Mouse (Mus musculus) heart, postnatal 36 days (tissue): ENCODE measurements at regions not wholly inside any gene's neighbourhood (a gene's known extent, or its start where the extent isn't known, plus 50 kb on each side); places are given as distances from the start of the nearest gene placed in this dataset.
A peak's percentile ranks its signal among the peaks of the same experiment; 100 is the strongest.

ENCODE experiments used
- DNase-seq, 2 experiments: peaks; one replicate each; pipeline ENCODE4 v3.0.0; 2021 to 2022
- intact Hi-C: fragments of 180-260 bp; cut with DNase I; formaldehyde crosslinking; loops from one replicate; pipeline ENCODE4 v1.15.1; 2025

DNA sequence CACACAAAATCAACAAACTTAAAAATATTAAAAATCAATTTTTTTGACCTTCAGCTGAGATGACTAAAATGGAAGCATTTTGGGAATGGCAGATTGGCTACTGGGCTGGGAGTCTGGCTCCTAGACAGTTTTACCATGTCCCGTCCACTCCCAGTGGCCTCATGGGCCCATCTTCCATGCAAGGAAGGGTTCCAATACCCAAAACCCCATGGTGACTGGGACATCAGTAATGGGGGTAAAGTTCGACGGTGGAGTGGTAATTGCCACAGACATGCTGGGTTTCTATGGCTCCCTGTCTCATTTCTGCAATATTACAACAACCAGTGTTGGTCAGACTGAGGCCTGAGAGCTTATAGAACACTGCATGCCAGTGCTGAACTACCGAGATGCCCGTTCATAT, 82.2 kb downstream of the Il20rb start:
- intact Hi-C loops, result no loop called here
- DNase-seq, result no peak

DNA sequence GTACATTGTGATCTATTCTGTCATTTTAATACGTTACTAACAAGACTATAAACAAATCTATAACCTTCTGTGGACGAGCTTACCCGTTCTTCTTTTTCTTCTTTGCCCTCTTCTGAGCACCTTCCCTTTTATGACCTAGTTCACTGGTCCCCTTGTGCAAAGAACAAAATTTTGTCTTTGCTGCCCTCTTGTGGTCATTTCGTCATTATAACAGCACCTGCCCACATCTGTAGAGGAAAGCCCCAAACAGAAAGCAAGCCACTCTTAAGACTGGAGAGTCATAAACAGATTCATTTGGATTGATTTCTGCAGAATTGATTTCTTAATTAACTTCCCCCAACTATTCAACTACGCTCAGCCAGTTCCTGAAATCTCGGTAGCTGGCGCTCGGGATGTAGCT, 86.2 kb downstream of the Il20rb start:
- DNase-seq, result peak; percentile 34 to 48

DNA sequence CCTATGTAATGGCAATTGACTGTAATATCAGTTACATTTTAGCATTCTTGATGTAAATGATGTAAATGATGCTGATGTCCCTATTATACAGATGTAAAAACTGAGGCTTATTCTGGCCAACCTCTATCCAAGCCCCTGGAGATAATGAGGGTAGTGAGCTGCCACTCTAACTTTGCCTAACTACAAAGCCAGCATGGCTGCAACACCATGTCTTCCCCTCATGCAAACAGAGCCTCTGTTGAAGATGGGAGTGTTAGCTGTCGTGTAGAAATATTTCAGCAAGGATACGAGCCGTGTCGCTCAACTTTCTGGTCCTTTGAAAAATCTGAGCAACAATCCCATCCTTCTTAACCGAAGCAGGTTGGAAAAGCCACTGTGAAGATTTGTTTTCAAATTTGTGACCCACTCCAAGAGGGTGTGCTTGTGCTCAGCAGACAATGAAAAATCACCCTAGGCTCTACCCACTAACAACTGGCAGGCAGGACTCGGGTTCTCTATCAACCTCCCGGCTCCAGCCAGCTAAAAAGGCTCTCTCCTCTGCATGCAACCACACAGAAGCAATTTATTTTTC, 90.2 kb downstream of the Il20rb start:
- no peak for DNase-seq
- intact Hi-C loops, result no loop called here

More for the DNA sequence above, 86.2 kb downstream of the Il20rb start:
- intact Hi-C loops, result loop anchor here (1.0 kb wide), 1 partner anchor 553 kb away; no protein-coding TSS in a partner anchor

DNA sequence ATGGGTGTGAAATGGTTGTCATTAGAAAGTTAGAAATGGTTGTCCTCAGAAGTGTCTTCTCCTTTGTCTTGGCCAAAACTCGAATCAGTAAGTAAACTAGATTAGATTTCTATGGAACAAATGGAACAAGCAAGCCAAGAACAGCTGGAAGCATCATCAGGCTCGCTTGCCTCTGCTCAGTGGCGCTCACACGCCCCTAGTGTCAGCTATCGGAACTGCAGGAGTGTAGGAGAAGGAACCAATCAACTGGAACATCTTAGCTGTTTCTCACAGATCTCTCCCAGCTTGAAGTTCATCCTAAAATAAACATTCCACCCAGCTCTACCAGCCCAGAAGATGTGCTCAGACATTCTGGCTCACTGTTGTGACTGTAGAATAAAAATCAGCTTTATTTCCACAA, 90.9 kb downstream of the Il20rb start:
- DNase-seq, result peak; percentile 76 to 88
- intact Hi-C loops, result no loop called here

DNA sequence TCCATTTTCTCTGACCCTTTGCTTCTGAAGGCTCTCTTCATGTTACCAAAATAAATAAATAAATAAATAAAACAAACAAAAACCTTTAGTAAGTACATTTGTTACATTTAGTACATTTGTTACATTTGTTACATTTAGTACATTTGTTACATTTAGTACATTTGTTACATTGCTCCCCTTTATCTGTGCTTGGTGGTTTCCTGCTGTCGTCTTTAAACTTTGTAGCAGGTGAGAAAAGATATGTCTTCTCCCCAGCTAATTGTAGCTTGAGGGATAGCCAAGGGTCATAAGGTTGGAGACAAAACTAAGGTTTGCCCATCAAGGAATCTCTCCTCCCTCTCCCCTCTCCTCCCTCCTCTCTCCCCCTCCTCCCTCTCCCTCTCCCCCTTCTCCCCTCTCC, 92.0 kb downstream of the Il20rb start:
- no peak for DNase-seq
- intact Hi-C loops, result no loop called here

DNA sequence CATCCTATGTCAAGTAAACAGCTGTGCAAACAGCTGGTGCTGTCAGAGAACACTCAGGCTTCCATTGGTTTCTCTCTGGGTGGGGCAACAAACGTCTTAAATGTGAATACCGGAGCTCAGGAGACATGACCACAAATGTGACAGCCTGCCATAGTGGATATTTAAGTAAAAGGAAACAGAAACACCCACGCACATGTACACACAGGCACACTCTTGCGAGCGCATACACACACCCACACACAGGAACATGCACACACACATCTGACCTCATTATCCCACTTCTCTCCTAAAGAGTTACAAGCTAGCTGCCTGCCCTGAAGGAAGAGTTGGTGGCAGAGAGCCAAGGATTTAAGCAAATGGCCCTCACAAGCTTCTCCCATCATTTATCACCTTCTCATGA, 92.4 kb downstream of the Il20rb start:
- intact Hi-C loops, result no loop called here
- DNase-seq, result no peak

DNA sequence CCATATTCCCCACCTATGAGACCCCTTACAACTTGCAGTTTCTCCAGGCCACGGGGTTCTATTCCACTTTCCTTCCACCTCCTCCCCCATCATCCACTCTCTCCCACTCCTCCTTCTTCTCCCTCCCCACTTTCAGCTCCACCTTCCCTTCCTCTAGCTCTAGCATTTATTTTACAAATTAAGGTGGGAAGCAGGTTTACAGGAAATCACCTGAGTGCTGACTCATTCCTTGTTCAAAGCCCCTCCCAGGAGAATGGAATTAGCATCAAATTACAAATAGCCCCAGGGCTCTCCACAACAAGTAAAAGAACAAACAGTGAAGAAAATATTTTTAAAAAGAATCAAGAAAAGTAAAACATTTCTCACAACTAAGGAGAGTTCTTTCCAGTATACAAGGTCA, 94.3 kb downstream of the Il20rb start:
- intact Hi-C loops, result no loop called here

DNA sequence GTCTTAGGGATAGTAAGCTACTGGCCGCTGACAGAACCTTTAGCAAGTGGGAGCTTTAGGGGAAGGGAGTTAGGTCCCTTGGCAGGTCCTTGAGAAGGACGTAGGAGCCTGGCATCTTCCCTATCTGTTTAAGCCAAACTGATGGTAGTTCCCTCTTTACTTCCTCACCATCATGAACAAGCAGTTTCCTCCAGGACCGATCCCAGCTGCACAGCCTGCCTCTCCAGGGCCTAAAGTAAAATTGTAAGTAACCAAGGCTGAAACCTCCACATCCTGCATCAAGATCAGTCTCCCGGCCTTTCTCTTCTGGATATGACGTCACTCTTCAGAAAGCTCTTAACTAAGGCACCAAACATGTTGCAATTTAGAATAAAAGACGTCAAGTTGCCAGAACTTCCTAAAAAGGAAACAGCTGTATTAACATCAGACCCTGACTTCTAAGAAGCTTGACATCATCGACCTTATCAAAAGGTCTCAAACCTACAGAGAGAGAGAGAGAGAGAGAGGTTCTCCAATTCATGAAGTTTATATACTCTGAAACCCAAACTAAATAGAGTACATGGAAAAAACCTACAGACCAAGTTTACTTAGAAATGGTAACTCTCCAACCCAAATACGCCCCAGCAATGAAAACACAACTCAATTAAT, 94.9 kb downstream of the Il20rb start:
- intact Hi-C loops, result no loop called here
- DNase-seq, result no peak

More for the DNA sequence above, 94.3 kb downstream of the Il20rb start:
- DNase-seq, result no peak

DNA sequence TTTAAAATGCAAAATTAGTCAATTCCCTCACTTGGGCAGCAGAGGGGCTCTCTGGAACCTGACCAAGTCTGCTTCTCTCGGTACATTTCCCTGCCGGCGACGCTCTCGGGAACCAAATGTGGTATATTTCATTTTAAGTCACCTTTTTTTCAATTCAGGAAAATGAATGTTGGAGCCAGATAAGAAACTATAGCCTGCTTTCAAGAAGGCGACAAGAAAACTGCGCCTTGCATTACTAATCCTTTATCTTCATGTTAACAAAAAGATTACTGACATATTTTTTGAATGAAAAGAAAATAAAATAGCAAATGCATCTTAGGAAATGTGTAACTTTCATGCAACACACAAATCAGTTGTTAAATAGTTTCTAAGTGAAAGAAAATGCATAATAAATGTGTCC, 98.2 kb downstream of the Il20rb start:
- intact Hi-C loops, result no loop called here
- no peak for DNase-seq

DNA sequence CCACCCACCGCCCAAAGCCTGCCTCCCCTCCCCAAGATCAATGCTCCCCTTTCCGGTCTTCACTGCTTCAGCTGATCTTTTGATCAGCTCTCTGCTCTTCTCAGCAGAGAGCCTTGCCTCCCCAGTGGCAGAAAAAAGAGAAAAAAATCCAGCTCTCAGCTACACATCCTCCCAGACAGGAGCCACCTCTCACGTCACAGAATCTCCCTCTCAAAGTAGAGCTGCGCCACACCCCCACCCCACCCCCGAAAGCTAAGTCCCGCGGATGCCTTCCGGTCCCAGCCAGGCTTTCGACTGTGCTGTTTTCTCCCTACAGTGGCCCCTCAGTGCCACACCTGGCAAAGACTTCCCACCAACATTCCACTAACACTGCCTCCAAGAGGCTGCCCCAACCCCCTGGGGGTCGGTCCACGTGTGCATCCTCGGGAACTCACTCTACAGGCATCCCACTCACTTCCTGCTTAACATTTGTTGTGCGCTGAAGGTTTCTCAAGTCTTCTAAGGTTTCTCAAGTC, 99.4 kb downstream of the Il20rb start:
- intact Hi-C loops, result no loop called here
- no peak for DNase-seq

DNA sequence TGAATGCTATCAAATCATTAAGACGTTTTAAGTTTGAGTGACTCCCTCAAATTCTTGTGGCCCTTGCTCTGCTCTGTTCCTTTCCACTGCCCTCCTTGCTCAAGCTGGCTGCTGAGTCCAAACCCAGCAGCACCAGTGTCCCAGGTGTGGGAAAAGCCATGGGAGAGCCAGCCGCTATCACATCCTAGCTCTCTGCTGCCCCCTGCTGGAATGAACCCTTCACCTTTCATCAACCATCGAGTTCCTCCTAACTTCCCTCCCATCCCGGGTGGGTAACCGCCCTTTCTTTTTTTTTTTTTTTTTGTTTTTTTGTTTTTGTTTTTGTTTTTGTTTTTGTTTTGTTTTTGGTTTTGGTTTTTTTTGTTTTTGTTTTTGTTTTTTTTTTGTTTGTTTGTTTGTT, 104.1 kb downstream of the Il20rb start:
- DNase-seq, result peak; percentile 52 to 75
- intact Hi-C loops, result loop anchor here (1.0 kb wide), 1 partner anchor 535 kb away; no protein-coding TSS in a partner anchor

DNA sequence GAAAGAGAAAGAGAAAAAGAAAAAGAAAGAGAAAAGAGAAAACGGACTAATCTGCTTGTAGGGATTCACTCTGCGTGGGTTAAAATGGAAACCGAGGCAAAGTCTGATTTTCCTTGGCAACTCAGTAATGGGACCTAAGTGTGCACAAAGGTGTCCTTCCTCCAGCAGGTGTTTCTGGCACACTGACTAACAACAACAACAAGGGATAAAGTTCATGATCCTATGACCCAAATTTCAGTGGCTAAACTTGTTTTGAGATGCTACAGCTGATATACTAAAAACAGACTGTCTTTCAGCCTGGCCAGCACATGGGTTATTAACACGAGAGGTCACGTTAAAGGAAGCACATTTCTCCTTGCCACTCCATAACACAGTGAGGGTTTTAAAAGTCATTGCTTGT, 116.7 kb downstream of the Il20rb start:
- intact Hi-C loops, result no loop called here
- DNase-seq, result no peak

DNA sequence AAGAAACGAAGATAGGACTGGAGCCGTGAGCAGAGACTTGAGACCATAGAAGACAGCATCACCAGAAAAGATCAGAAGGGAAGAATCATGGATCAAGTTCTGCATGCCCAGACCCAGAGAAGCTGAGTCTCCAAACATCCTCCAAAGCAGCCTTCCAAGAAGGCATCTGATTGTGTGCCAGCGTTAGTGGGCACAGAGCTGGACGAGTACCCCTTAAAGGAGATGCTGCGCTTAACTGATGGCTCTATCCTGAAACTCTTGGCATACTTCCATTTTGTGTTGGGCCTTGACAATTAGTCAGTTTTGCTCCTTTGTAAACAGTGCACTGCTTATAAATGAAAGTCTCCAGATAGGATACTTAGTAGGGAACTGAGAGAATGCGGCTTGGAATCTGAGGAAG, 119.8 kb downstream of the Il20rb start:
- no peak for DNase-seq
- intact Hi-C loops, result no loop called here

DNA sequence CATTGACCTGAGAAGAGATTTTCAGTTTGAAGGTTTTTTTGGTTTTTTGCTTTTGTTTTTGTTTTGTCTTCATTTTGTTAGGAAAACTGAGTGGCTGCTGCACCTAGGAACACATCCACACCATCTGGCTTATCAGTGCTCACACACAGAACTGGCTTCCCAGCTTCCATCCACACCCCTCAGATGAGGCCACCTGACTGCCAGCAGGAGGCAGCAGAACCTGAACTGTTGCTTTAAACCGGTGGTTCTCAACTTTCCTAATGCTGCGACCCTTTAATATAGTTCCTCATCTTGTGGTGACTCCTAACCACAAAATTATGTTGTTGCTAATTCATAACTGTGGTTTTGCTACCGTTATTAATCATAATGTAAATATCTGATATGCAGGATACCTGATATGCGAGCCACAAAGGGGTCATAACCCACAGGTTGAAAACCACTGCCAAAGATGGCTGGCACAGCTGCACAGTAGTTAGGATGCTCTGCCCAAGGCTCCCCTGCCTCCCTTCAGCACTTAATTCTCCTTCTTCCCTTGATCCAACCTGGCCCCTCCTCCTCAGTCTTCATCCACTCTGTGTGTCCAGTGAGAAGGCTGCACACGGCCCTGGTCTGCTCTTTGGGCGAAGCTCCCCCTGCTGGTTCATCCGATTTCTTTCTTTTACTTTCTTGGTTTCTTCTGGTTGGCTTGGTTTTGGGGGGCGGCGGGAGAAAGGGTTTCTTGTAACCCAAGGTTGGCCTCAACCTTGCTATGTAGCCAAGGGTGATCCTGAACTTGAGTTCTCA, 126.5 kb downstream of the Il20rb start:
- intact Hi-C loops, result no loop called here
- no peak for DNase-seq

DNA sequence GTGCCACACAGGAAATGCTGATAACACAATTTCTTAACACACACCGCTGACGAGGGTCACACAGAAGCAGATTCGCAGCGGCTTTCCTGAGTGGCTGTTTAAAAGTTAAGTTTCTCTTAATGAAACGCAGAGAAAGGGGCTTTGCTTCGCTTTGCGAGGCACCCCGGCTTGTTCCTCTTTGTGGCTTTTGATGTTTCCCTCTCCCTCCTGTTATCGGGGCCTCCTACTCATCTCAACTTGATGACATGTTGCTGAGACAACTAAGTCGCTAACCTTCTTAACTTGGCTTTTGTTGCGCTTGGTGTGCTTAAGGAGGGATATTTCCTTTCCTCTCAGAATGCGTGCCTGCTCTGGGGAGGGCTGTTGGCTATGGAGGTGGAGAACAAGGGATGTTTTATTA, 129.0 kb downstream of the Il20rb start:
- DNase-seq, result no peak
- intact Hi-C loops, result no loop called here

DNA sequence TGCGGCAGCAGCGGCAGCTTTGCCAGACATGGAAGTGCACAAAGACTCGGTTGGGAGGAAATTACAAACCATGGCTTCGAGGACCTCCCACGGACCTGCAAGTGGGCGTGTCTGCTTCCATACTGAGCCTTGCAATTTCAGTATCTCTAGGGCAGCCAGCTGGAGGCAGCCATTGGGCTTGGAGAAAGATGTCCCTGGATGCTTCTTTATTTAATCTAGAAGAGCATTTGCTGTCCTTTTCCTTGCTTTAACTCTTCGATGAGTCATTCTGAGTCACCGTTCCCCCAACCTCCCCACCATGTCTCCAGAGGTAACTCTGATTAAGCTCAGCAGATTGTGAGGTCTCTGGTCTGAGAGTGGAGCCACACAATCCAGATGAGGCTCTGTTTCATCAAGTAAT, 145.8 kb downstream of the Il20rb start:
- intact Hi-C loops, result no loop called here
- DNase-seq, result no peak

DNA sequence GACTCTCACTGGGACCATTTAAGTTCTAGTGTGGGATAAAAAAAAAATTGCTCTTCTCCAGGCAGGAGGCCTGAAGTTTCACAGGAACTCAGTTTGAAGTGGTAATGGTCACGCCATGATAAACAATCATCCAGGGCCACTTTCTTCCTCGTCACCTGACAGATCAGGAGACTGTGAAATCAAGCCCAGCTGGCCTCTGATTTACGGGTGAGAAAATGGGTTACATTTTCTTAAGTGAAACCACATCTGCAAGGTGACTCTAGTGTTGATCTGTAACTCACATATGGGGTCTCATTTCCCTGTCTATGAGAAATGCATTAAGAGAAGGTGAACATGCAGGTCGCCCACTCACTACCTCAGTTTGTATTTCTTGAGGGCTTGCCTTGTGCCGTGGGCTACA, 178.8 kb downstream of the Il20rb start:
- no peak for DNase-seq
- intact Hi-C loops, result no loop called here

DNA sequence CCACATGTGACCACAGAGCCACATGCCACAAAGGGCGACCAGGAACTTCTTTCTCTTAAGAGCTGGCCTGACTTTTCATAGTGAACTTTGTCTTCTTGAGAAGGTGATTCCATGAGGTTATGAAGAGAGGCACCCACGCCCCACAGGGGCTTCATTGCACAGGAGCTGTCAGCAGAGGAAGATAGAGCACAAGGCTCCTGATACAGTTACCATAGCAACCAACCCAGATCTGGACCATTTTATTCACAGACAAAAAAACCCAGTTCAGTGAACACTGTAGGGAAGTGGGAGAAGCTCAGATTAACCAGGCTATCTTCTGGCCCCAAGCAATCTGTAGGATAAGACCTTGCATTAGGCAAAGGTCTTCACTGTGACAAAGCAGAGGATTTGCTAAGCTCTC, 179.2 kb downstream of the Il20rb start:
- DNase-seq, result no peak
- intact Hi-C loops, result no loop called here

DNA sequence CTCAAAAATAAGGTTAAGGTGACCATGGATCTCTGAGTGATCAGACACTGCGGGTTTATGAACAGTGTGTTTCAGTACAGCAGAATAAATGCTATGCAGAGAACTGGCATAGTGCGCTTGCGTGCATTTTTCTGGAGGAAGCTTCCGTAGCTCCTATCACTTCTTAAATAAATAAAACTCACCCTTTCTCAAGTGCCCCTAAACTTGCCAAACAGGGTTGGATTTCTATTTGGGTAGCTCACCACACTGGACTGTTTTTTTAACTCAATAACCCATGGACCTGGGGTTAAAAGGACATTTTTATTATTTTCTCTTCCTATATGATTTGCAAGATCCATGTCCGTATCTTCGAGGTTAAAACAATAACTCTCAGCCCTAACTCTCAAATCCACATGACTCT, 182.8 kb downstream of the Il20rb start:
- intact Hi-C loops, result no loop called here
- DNase-seq, result no peak

DNA sequence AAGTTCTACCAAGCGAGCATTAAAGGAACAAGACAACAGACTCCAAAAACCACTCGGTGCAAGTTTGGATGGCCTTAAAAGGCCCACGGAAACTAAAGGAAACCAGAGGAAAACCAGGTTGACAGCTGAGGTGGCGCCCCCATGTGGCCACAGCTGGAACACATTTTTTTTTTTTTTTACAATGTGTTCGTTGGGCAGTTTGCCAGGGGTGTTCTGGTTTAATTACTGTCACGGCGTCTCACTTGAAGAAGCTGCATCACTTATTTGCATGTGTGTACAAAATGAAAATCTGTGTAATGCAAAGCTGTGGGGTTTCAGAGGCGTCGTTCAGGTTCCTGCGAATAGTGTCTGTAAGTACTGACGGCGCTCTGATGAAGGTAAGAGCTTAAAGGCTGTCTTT, 185.0 kb downstream of the Il20rb start:
- DNase-seq, result no peak
- intact Hi-C loops, result no loop called here

DNA sequence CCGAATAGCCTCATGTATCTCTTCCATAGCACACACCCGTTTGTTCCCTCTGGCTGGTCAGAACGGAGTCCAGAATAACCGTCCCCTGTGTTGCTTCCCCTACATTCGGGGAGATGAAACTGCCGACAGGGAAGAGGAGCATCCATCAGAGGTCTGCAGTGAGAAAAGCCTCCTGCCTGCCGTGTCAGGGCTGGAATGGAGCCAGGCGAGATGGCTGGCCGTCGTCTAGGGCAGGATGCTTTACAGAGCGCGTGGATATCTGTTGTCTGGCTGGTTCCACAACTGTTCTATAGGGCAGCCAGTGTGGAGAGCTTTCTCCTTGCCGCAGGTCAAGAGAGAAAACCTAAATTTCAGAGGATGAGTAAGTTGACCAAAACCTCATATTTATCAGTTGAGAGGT, 209.2 kb downstream of the Il20rb start:
- no peak for DNase-seq
- intact Hi-C loops, result no loop called here
